Mouse (Mus musculus) lung, adult 2 months (tissue): ENCODE results near the gene Fbxl12.

Experiments used
- CTCF ChIP-seq: fragments of 200-500 bp; IDR thresholded peaks from 2 replicates; pipeline ENCODE4 v1.5.1; 2011; ENCODE audit warnings: mild to moderate bottlenecking, low read length, control low read depth; ENCODE audit not compliant: insufficient read depth
- POLR2A ChIP-seq: fragments of 200-500 bp; IDR thresholded peaks from 2 replicates; pipeline ENCODE4 v1.6.1; 2011; ENCODE audit warnings: low read depth, mild to moderate bottlenecking, control low read depth, low read length, borderline replicate concordance; ENCODE audit errors: extremely low read depth

DNA sequence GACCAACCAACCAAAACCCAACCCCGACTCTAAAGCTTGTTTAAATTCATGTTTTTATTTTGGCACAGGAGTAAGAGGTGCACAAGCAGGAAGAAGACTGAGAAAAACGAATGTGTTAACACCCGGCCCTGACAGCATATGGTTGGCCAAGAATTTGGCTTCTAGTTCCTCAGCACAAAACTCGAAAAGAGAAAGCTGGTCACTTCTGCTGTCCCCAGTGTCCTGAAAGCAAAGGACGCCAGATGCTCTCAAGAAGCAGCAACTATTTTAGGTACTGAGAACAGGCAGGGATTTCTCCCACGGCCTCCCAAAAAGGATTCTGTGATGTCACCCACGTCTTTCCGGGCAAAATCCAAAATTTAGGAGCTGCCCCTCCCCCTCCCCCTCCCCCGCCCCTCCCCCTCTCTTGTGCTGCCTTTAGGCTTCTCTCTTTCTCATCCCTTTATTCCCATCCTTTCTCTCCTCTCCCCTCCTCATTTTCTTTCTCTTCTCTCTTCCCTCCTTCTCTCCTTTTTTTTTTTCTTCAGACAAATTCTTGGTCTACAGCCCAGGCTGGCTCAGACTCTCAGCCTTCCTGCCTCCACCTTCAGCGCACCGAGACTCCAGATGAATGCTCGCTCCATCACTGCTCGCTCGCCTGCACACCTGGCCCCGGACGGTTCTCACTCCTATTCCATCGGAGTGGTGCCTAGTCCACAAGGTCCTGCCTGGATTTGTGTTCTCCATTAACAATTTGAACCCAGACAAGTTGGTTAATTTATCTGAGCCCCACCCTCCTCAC, 40.7 kb upstream of the Fbxl12 start:
- TF ChIP-seq CTCF (no peak), POLR2A (no peak)
